ENCODE assay signal across 35 mouse cellular contexts in genomic region chr7:45596107-45596506, GRCm38 (mm10). TPM values are rescaled to one million over a fixed set of nuclear protein-coding genes. Genes with fewer than 3 reads are reported as not detected.
"Had no signal": no experiment of that assay in that cellular context is flagged by ENCODE, and none has a peak within 500 bp of the region (broad histone marks: within the 10 kb centered on the region; RNA-seq: fewer than 3 reads in every experiment).

No protein-coding gene starts in this region.

- H3K4me3 ChIP-seq: heart, adult 2 months; heart, embryonic 10.5 days; heart, embryonic 12.5 days; hindbrain, embryonic 10.5 days; hindbrain, embryonic 12.5 days; intestine, embryonic 15.5 days; layer of hippocampus, adult 2 months; left cerebral cortex, adult 2 months; limb, embryonic 10.5 days; limb, embryonic 12.5 days; liver, embryonic 13.5 days had no signal

- H3K27me3 ChIP-seq: heart, embryonic 12.5 days; hindbrain, embryonic 12.5 days; intestine, embryonic 15.5 days; limb, embryonic 12.5 days; liver, embryonic 13.5 days had no signal

- DNase-seq: gastrocnemius, postnatal 14 days; gastrocnemius, postnatal 36 days; heart, adult 2 months; heart, postnatal 10 days; heart, postnatal 4 days; kidney, adult 18-20 months; kidney, adult 8-10 months; kidney, postnatal 10 days; kidney, postnatal 4 days; liver; liver, embryonic 13.5 days had no signal

- H3K36me3 ChIP-seq: heart, embryonic 10.5 days; heart, embryonic 12.5 days; hindbrain, embryonic 10.5 days; hindbrain, embryonic 12.5 days; intestine, embryonic 15.5 days; limb, embryonic 10.5 days; limb, embryonic 12.5 days; liver, embryonic 13.5 days had no signal

- H3K9me3 ChIP-seq: heart, embryonic 10.5 days; heart, embryonic 12.5 days; hindbrain, embryonic 10.5 days; hindbrain, embryonic 12.5 days; intestine, embryonic 15.5 days; limb, embryonic 10.5 days; limb, embryonic 12.5 days; liver, embryonic 13.5 days had no signal

- H3K27ac ChIP-seq: heart, adult 2 months; heart, embryonic 10.5 days; hindbrain, embryonic 10.5 days; hindbrain, embryonic 12.5 days; hindbrain, embryonic 14.5 days; intestine, embryonic 15.5 days; layer of hippocampus, adult 2 months; left cerebral cortex, adult 2 months; limb, embryonic 10.5 days; limb, embryonic 12.5 days; liver, embryonic 13.5 days had no signal

- H3K4me2 ChIP-seq: heart, embryonic 12.5 days; hindbrain, embryonic 12.5 days; hindbrain, embryonic 14.5 days; intestine, embryonic 15.5 days; limb, embryonic 12.5 days; liver, embryonic 11.5 days; liver, embryonic 13.5 days had no signal

- H3K4me1 ChIP-seq: hindbrain, embryonic 12.5 days had no signal

- ATAC-seq: hindbrain, embryonic 16.5 days; inflammation-experienced regulatory T-cells, adult 6 months; intestine, embryonic 15.5 days; intestine, postnatal 0 days had no signal

- H3K9ac ChIP-seq: heart, embryonic 12.5 days; hindbrain, embryonic 12.5 days; hindbrain, embryonic 14.5 days; intestine, embryonic 15.5 days; limb, embryonic 12.5 days; liver, embryonic 13.5 days had no signal

RNA-seq across cellular contexts. Expression of gene Fgf21, which starts 19.2 kb away (rescaled TPM):
- total RNA-seq: gastrocnemius, adult 18-20 months; gastrocnemius, adult 8-10 months; gastrocnemius, postnatal 14 days; gastrocnemius, postnatal 36 days; heart, adult 2 months; heart, postnatal 10 days; heart, postnatal 25 days; heart, postnatal 4 days; layer of hippocampus, adult 2 months; layer of hippocampus, postnatal 10 days; layer of hippocampus, postnatal 25 days; left cerebral cortex, adult 2 months; left cerebral cortex, postnatal 14 days; left cerebral cortex, postnatal 36 days had no signal
- polyA plus RNA-seq: heart, adult 2 months; heart, embryonic 10.5 days; heart, embryonic 12.5 days; heart, embryonic 14.5 days; hindbrain, embryonic 10.5 days; hindbrain, embryonic 14.5 days; hindbrain, embryonic 16.5 days; inflammation-experienced regulatory T-cells, adult 6 months; intestine, postnatal 0 days; kidney, embryonic 14.5 days; kidney, embryonic 16.5 days; limb, embryonic 10.5 days; limb, embryonic 12.5 days; liver, embryonic 13.5 days had no signal

RNA-seq across cellular contexts. Expression of gene Fut1, which starts 21.0 kb away (rescaled TPM):
- total RNA-seq: gastrocnemius, adult 18-20 months; gastrocnemius, adult 8-10 months; gastrocnemius, postnatal 36 days; heart, adult 2 months; heart, postnatal 10 days; heart, postnatal 25 days; heart, postnatal 4 days; layer of hippocampus, adult 2 months; layer of hippocampus, postnatal 25 days; left cerebral cortex, adult 2 months; left cerebral cortex, postnatal 14 days; left cerebral cortex, postnatal 36 days had no signal
- polyA plus RNA-seq: heart, embryonic 10.5 days; heart, embryonic 12.5 days; hindbrain, embryonic 10.5 days; hindbrain, embryonic 12.5 days; hindbrain, embryonic 14.5 days; hindbrain, embryonic 16.5 days; inflammation-experienced regulatory T-cells, adult 6 months; limb, embryonic 10.5 days; limb, embryonic 12.5 days; liver, embryonic 11.5 days; liver, embryonic 13.5 days had no signal

RNA-seq across cellular contexts. Expression of gene Izumo1, which starts 25.5 kb away (rescaled TPM):
- total RNA-seq: gastrocnemius, adult 18-20 months; gastrocnemius, adult 8-10 months; gastrocnemius, postnatal 36 days; layer of hippocampus, adult 2 months; layer of hippocampus, postnatal 10 days; layer of hippocampus, postnatal 25 days; left cerebral cortex, postnatal 36 days had no signal
- polyA plus RNA-seq: hindbrain, embryonic 10.5 days; hindbrain, embryonic 14.5 days; hindbrain, embryonic 16.5 days; inflammation-experienced regulatory T-cells, adult 6 months; intestine, embryonic 15.5 days; limb, embryonic 10.5 days; liver, embryonic 13.5 days had no signal
